In the genomic region with DNA sequence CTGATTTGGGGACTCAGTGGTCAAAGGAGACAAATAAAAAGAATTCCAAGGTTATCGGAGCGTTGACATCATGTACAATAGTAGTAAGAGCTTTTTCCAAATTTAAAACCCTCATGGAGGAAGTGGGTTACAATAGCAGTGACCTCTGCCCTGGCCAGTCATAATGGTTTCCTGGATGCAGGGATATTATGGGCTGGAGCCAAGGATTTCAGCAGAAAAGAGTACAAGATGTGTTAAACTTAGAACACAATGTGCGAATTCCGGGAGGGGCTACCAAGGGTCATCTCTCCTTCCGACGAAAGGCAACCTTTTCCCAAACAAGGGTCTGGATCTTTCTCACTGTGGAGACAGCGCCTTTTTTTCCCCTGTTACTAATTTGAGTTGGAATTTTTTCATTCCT, we compare ENCODE assay signal across 11 mouse cellular contexts.
DNase-seq lines count a peak whose midpoint lies in the region; ATAC-seq and TF ChIP-seq lines count a peak whose summit lies in the region.
"Had no signal": no experiment of that assay in that cellular context is flagged by ENCODE, and none has a peak within 500 bp of the region (broad histone marks: within the 10 kb centered on the region; RNA-seq: fewer than 3 reads in every experiment).

No protein-coding gene starts in this region.

- H3K27ac ChIP-seq in heart, embryonic 10.5 days, result no peak overlapping the region
- no peak overlapping the region for H3K27ac ChIP-seq in intestine, postnatal 0 days (ENCODE audit: low read depth, low read length)

- DNase-seq in heart, adult 11 months, result peak; percentile 99
- DNase-seq in heart, embryonic 10.5 days (ENCODE audit: low spot score), result no peak
- peak; percentile 33 for DNase-seq in adrenal gland, postnatal 10 days
- DNase-seq in heart, postnatal 4 days, result peak; percentile 56
- peak; percentile 42 for DNase-seq in lung, postnatal 10 days
- no peak for DNase-seq in natural killer cell, adult 2 months (ENCODE audit: low spot score in 2 of 2)

- no peak for ATAC-seq in intestine, postnatal 0 days
- no peak for ATAC-seq in monocyte, adult 5-6 weeks (replicated peaks; ENCODE audit: insufficient number of reproducible peaks, low FRiP score, low TSS enrichment, poor library complexity, severe bottlenecking)
- ATAC-seq: forebrain, embryonic 14.5 days had no signal

- H3K9me3 ChIP-seq in heart, embryonic 10.5 days, result no peaks in the 10 kb centered on the region
- H3K9me3 ChIP-seq in intestine, postnatal 0 days (ENCODE audit: control insufficient read depth), result no peaks in the 10 kb centered on the region
- H3K9me3 ChIP-seq: limb, embryonic 10.5 days had no signal

- no peaks in the 10 kb centered on the region for H3K36me3 ChIP-seq in heart, embryonic 10.5 days
- no peaks in the 10 kb centered on the region for H3K36me3 ChIP-seq in intestine, postnatal 0 days (ENCODE audit: control insufficient read depth, insufficient read depth)
- H3K36me3 ChIP-seq: limb, embryonic 10.5 days had no signal

- H3K4me2 ChIP-seq in intestine, postnatal 0 days (replicated peaks; ENCODE audit: low read depth), result no peak overlapping the region

- H3K9ac ChIP-seq in intestine, postnatal 0 days (ENCODE audit: low read depth, low read length), result no peak overlapping the region

- H3K4me1 ChIP-seq in heart, embryonic 10.5 days, result 0 out of 2 replicates have a peak, but pooled peaks cover 8% of the 10 kb centered on the region
- no peaks in the 10 kb centered on the region for H3K4me1 ChIP-seq in intestine, postnatal 0 days (replicated peaks; ENCODE audit: control insufficient read depth, insufficient read depth, low read length)

- no peak overlapping the region for H3K4me3 ChIP-seq in heart, embryonic 10.5 days
- no peak overlapping the region for H3K4me3 ChIP-seq in intestine, postnatal 0 days (ENCODE audit: low read depth, low read length)
- H3K4me3 ChIP-seq: limb, embryonic 10.5 days had no signal

- TF ChIP-seq CTCF in intestine, postnatal 0 days (IDR thresholded peaks at IDR 0.05; ENCODE audit: low read depth), result no peak

- WGBS in heart, embryonic 10.5 days, result 61% methylated on average over 7 of the region's 7 CpGs
- WGBS in intestine, postnatal 0 days, result 75% methylated on average over 7 of the region's 7 CpGs

- 0 out of 2 replicates have a peak, but pooled peaks cover 5% of the 10 kb centered on the region for H3K27me3 ChIP-seq in heart, embryonic 10.5 days (ENCODE audit: insufficient read depth, poor library complexity, severe bottlenecking)
- no peaks in the 10 kb centered on the region for H3K27me3 ChIP-seq in intestine, postnatal 0 days (replicated peaks; ENCODE audit: control insufficient read depth, insufficient read depth, low read length)
- H3K27me3 ChIP-seq: CH12.LX had no signal

Comparison
In these comparisons a context has a peak if more than half of its experiments do, and no peak if none do; other contexts are left out.
1. DNase-seq: peak in heart, adult 11 months (single experiment), adrenal gland, postnatal 10 days (single experiment), heart, postnatal 4 days (single experiment) and lung, postnatal 10 days (single experiment); none in heart, embryonic 10.5 days (single experiment) and natural killer cell, adult 2 months (0 of 2).